Mouse (Mus musculus) liver, embryonic 16.5 days (tissue): ENCODE measurements around the gene Aqp12. TPM values are rescaled to one million over a fixed set of nuclear protein-coding genes. Genes with fewer than 3 reads are reported as not detected.
"Not testable (repeated sequence)": the region's sequence is repeated elsewhere in the genome, so short reads cannot be mapped to it uniquely, and the experiment has no call there.

Experiments
- ATAC-seq: fragments of 200-750 bp; cut with Nextera tagmentation; 2 replicates; pipeline ENCODE4 v1.8.0; 2017; ENCODE audit warnings: low read depth, mild to moderate bottlenecking, moderate number of reproducible peaks, moderate library complexity
- H3K27ac ChIP-seq: fragments of 300-500 bp; sonication (generic); 2 replicates; pipeline ENCODE4 v1.5.1; 2014; ENCODE audit warnings: mild to moderate bottlenecking, low read length
- H3K27me3 ChIP-seq: fragments of 300-500 bp; sonication (generic); 2 replicates; pipeline ENCODE4 v1.6.1; 2014; ENCODE audit warnings: low read depth, low read length, mixed read lengths; ENCODE audit not compliant: control insufficient read depth, insufficient read depth
- H3K36me3 ChIP-seq: fragments of 300-500 bp; sonication (generic); 2 replicates; pipeline ENCODE4 v1.6.1; 2014; ENCODE audit warnings: mild to moderate bottlenecking; ENCODE audit not compliant: control insufficient read depth, insufficient read depth
- H3K4me1 ChIP-seq: fragments of 300-500 bp; sonication (generic); 2 replicates; pipeline ENCODE4 v1.6.1; 2014; ENCODE audit warnings: low read depth, low read length, mixed read lengths; ENCODE audit not compliant: control insufficient read depth
- H3K4me2 ChIP-seq: fragments of 300-500 bp; sonication (generic); 2 replicates; pipeline ENCODE4 v1.6.1; 2014; ENCODE audit warnings: low read depth, low read length, mixed read lengths
- H3K4me3 ChIP-seq: fragments of 300-500 bp; sonication (generic); 2 replicates; pipeline ENCODE4 v1.5.1; 2014; ENCODE audit warnings: low read depth, mild to moderate bottlenecking, low read length
- H3K9ac ChIP-seq: fragments of 300-500 bp; sonication (generic); 2 replicates; pipeline ENCODE4 v1.6.1; 2014; ENCODE audit warnings: low read depth, low read length
- H3K9me3 ChIP-seq: fragments of 300-500 bp; sonication (generic); replicated peaks from 2 replicates; pipeline ENCODE4 v1.6.1; 2016; ENCODE audit warnings: low read length; ENCODE audit not compliant: control insufficient read depth
- WGBS: fragments of 180-500 bp; shearing (Covaris S2); extraction: QIAGEN DNeasy Blood & Tissue Kit; methylation state at CpG from one replicate; pipeline ENCODE4 v1.1.7; 2014; ENCODE audit not compliant: insufficient replicate concordance; 5-methylcytosine and 5-hydroxymethylcytosine counted together
- polyA plus RNA-seq: library from polyadenylated mRNA; unstranded; fragments of >200 nt; fragmentation: Nextera tagmentation; extraction: Ambion mirVana; gene quantifications from 2 replicates; pipeline ENCODE4 v1.2.1, GENCODE M21; 2015

Aqp12 gene
- polyA plus RNA-seq: 0.38 TPM in 1 of 2 replicates, not detected in the other

GRCm38 (mm10) chr1:93006061-93006460 lies at the start of gene Aqp12:
Aqp12 (plus strand) TSS chr1:93006334.
- no peak for ATAC-seq
- WGBS: 59% methylated on average over 7 of the region's 7 CpGs
- H3K4me1 ChIP-seq: no peaks in the 10 kb centered on the region

GRCm38 (mm10) chr1:92956571-92957335 lies 49.4 kb upstream of the Aqp12 start:
- not testable (repeated sequence) for H3K9me3 ChIP-seq, H3K4me3 ChIP-seq, H3K4me1 ChIP-seq, H3K27ac ChIP-seq, H3K36me3 ChIP-seq, H3K9ac ChIP-seq, ATAC-seq, H3K27me3 ChIP-seq
- WGBS: 1% methylated on average over 11 of the region's 11 CpGs
- peak overlapping the region; percentile 37; the same call in 1 of the 2 replicates for H3K4me2 ChIP-seq

More at GRCm38 (mm10) chr1:93006061-93006460, at the start of gene Aqp12:
- Histone ChIP-seq H3K9ac (no peak within 1 kb of the TSS), H3K4me3 (no peak within 1 kb of the TSS), H3K4me2 (no peak within 1 kb of the TSS), H3K36me3 (no peaks in the 10 kb centered on the region), H3K27ac (no peak within 1 kb of the TSS), H3K9me3 (no peaks in the 10 kb centered on the region), H3K27me3 (no peaks in the 10 kb centered on the region)

- H3K27me3 ChIP-seq: no peaks in the 10 kb centered on the region
- H3K4me1 ChIP-seq: no peaks in the 10 kb centered on the region
- H3K4me3 ChIP-seq: no peak overlapping the region
- no peaks in the 10 kb centered on the region for H3K9me3 ChIP-seq
- WGBS: 70% methylated on average over 1 of the region's 1 CpGs
- no peak overlapping the region for H3K4me2 ChIP-seq
- H3K27ac ChIP-seq: no peak overlapping the region
- no peaks in the 10 kb centered on the region for H3K36me3 ChIP-seq
- H3K9ac ChIP-seq: no peak overlapping the region
- ATAC-seq: no peak
Observed at GRCm38 (mm10) chr1:92958999-92959398, 47.1 kb upstream of the Aqp12 start.

GRCm38 (mm10) chr1:92970791-92971190 lies 35.3 kb upstream of the Aqp12 start:
- H3K4me1 ChIP-seq, ATAC-seq, H3K9ac ChIP-seq, H3K27me3 ChIP-seq, H3K36me3 ChIP-seq, H3K9me3 ChIP-seq, H3K4me2 ChIP-seq, H3K27ac ChIP-seq, H3K4me3 ChIP-seq: not testable (repeated sequence)
- 58% methylated on average over 6 of the region's 6 CpGs for WGBS

GRCm38 (mm10) chr1:92971879-92972795 lies 34.0 kb upstream of the Aqp12 start:
- H3K27ac ChIP-seq: no peak overlapping the region
- H3K36me3 ChIP-seq: no peaks in the 10 kb centered on the region
- no peak overlapping the region for H3K9ac ChIP-seq
- no peak overlapping the region for H3K4me3 ChIP-seq
- H3K4me2 ChIP-seq: no peak overlapping the region
- WGBS: 41% methylated on average over 7 of the region's 7 CpGs
- no peaks in the 10 kb centered on the region for H3K27me3 ChIP-seq
- no peaks in the 10 kb centered on the region for H3K9me3 ChIP-seq
- H3K4me1 ChIP-seq: no peaks in the 10 kb centered on the region
- no peak for ATAC-seq

GRCm38 (mm10) chr1:92972854-92973253 lies 33.3 kb upstream of the Aqp12 start:
- H3K9ac ChIP-seq: no peak overlapping the region
- H3K36me3 ChIP-seq: no peaks in the 10 kb centered on the region
- H3K4me2 ChIP-seq: no peak overlapping the region
- H3K4me1 ChIP-seq: no peaks in the 10 kb centered on the region
- H3K9me3 ChIP-seq: no peaks in the 10 kb centered on the region
- H3K27ac ChIP-seq: no peak overlapping the region
- WGBS: 6% methylated on average over 1 of the region's 1 CpGs
- H3K27me3 ChIP-seq: no peaks in the 10 kb centered on the region
- peak; percentile 35; the same call in 1 of the 2 replicates for ATAC-seq
- no peak overlapping the region for H3K4me3 ChIP-seq

- ATAC-seq: no peak
- H3K4me2 ChIP-seq: no peak overlapping the region
- 45% methylated on average over 6 of the region's 6 CpGs for WGBS
- H3K27ac ChIP-seq: 0 out of 2 replicates have a peak overlapping the region, but pooled peaks have one; percentile 10
- H3K4me3 ChIP-seq: no peak overlapping the region
- H3K4me1 ChIP-seq: no peaks in the 10 kb centered on the region
- no peaks in the 10 kb centered on the region for H3K27me3 ChIP-seq
- H3K9me3 ChIP-seq: no peaks in the 10 kb centered on the region
- H3K36me3 ChIP-seq: no peaks in the 10 kb centered on the region
- no peak overlapping the region for H3K9ac ChIP-seq
Observed at GRCm38 (mm10) chr1:92976141-92976566, 30.0 kb upstream of the Aqp12 start.

GRCm38 (mm10) chr1:92978645-92979044 lies 27.5 kb upstream of the Aqp12 start:
- no peak for ATAC-seq

More at GRCm38 (mm10) chr1:92978645-92979044, 27.5 kb upstream of the Aqp12 start:
- Histone ChIP-seq H3K4me3 (no peak overlapping the region), H3K36me3 (no peaks in the 10 kb centered on the region), H3K4me2 (no peak overlapping the region), H3K9ac (no peak overlapping the region), H3K9me3 (no peaks in the 10 kb centered on the region), H3K27ac (no peak overlapping the region), H3K4me1 (no peaks in the 10 kb centered on the region), H3K27me3 (no peaks in the 10 kb centered on the region)
- WGBS: 50% methylated on average over 7 of the region's 7 CpGs
